Mouse (Mus musculus): Measurements from ENCODE around the gene Mcur1. TPM values are rescaled to one million over a fixed set of nuclear protein-coding genes. Genes with fewer than 3 reads are reported as not detected.

Gene Mcur1
- total RNA-seq, 2 experiments from 2014 or later = 3.0 to 3.8 TPM

DNA sequence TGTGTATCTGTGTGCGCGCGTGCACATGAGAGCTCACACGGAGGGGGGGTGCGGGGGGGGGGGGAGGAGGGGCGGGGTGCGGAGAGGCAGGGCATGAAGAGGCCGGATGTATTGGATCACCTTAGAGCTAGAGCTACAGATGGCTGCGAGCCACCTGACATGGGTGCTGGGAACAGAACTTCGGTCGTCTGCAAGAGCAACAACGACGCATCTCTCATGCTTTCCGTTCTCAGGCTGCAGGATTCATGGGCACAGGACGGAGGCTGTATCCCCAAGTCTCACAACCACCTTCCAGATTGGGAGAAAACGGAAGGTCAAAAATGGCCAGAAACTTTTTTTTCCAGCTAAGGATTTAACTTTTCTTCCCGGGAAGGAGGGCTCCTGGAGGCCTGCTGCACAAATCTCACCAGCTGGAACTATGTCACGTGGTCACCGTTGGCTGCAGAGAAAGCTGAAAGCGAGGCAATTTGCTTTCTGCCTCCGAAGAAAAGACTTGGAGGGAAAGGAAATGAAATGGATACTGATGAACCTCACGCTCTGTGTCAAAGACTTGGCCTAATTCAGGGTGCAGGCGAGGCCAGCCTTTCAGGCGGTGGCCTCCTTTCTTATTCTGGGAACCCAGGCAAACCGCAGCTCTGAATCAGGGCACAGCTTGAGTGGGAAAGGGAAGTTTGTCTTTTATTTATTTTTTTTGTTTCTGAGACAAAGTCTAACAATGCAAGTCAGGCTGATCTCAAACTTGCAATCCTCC is 7.3 kb upstream of the Mcur1 start:
- ATAC-seq (replicated peaks; ENCODE audit: low FRiP score, poor library complexity, severe bottlenecking) = no peak

DNA sequence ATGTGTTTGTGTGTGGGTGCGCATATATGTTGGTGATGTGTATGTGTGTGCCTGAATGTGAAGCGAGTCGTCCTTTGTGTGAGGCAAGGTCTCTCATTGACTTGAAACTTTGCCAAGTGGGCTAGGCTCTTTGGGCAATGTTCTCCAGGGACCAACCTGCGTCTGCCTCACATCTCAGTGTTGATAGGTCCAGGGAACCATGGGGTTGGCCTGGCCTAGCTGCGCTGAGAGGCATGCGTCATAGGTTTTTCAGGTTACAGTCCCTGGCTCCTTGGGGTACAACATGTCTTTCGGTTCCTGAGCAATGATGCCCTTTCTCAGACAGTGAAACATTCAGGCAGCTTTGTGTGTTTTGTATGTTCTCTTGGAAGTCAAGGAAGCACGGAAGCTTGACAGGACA is 6.2 kb upstream of the Mcur1 start:
- no peak for ATAC-seq (replicated peaks; ENCODE audit: low FRiP score, poor library complexity, severe bottlenecking)

DNA sequence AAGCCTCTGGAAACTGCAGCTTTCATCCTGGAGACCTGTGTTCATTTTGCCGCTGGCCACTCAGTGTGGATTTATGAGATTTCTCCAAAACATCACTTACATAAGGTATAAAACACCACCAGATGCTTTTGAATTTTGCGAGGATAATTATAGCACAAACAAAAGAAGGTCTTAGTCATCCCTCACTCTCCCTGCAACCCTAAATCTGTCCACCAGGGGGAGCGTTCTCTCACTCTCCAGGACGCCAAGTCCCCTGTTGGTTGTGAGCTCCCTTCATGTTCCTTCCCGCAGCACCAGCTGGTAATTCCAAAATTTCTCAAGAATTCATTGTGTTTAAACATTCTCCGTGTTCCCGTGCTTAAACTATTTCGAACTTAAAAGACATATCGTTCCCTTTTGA is 5.4 kb upstream of the Mcur1 start:
- peak; percentile 85 for ATAC-seq (replicated peaks; ENCODE audit: low FRiP score, poor library complexity, severe bottlenecking)

DNA sequence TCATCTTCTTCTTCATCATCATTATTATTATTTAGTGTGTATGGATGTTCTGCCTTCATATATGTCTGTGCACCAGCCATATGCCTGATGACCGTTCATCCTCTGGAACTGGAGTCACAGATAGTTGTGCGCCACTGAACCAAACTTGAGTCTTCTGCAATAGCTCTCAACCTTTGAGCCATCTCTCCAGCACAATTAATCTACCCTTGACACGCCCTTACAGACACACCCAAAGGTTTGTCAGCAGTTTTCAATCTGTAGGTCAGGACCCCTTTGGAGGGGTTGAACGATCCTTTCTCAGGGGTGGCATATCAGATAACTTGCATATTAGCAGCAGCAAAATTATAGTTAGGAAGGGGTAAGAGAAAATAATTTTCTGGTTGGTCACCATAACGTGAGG is 4.7 kb upstream of the Mcur1 start:
- no peak for ATAC-seq (replicated peaks; ENCODE audit: low FRiP score, poor library complexity, severe bottlenecking)

DNA sequence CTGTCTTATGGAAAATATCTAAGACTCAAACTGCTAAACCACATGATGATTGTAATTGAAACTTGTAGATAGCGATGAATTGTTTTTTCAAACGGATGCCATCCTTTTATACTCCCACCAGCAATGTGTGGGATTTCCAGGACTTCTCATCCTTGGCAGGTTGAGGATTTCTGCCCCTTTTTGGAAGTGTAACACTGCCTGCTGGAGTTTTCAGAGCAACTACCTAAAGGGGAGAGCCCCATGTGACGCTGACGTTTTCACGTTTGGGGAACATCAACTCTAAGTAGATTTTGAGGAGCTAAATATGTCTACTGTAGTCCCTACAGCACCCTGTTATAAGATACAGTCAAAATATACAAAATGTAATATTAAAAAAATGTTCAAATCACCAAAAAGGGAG is 2.7 kb upstream of the Mcur1 start:
- no peak for ATAC-seq (replicated peaks; ENCODE audit: low FRiP score, poor library complexity, severe bottlenecking)

DNA sequence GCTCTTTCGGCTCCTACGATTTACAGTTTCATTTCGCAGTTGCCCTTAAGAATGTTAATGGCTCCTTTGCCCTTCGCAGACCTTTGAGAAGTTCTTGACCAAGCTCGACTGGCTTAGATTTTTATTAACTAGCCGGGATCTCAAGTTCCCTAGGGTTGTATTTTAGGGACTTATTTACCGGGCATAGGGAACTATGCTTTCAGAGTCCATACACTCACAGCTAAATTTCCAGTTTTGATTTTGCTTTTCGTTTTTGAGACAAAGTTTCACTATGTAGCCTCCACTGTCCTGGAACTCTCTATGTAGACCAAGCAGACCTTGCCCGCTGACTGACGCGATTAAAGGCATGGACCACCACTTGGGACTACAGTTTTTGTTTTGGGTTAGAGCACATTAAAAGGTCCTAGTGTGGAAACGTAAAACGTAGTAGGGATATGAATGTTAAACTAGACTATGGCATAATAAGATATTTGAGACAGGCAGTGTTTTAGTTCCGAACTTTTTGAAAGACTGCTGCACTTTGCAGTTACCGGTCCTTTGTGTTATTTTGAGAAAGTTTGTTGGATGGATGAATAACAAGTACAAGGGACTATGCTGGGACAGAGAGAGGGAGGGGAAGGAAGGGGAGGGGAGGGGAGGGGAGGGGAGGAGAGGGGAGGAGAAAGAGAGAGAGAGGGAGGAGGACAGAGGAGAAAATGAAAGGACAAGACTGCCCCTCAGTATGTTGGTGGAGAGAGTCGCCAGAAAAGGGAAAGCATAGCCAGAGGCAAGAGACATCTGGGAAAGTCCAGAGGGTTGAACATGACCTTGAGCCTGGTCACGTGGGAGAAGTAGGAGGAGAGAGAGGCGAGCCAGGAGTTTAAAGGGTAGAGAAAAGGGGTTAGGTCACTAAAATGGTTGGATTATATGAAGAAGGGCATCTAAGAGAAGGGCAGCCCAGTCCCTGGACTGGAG is 744 bp upstream of the Mcur1 start:
- no peak for ATAC-seq (replicated peaks; ENCODE audit: low FRiP score, poor library complexity, severe bottlenecking)

DNA sequence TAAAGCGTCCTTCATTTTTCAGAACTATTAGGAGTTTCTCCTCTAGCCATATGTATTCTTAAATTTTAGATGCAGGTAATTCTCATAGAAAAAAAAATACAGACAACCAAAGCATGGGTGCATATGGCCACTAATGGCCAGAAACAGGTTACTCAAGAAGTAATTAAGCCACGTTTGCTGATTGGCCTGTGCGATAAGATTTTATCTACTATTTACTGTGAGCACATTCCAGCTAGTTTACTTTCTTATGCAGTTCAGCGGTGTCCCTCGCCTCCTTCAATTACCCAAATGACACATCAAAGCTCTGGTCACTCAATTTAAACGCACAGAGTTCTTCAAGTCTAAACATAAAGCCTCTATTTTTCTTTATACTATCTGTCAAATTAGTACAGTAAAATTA is 1.0 kb downstream of the Mcur1 start:
- ATAC-seq (replicated peaks; ENCODE audit: low FRiP score, poor library complexity, severe bottlenecking) = no peak

DNA sequence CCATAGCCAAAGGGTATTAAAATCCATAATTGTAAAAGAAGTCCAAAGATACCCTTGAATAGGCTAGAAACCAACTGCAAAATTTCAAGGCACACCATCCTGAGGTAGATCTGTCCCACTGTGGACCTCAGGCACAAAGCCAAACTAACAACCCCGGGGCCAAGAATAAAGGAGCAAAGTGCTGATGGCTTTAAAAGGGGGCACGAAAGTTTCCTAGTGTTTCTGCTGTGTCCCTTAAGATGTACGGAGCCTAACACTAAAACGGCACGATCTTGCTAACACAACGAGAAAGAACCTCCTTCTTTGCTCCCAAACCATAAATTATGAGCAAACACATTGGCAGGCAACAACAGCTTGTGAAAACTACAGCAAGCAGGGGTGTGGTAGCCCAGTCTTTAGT is 1.6 kb downstream of the Mcur1 start:
- no peak for ATAC-seq (replicated peaks; ENCODE audit: low FRiP score, poor library complexity, severe bottlenecking)

DNA sequence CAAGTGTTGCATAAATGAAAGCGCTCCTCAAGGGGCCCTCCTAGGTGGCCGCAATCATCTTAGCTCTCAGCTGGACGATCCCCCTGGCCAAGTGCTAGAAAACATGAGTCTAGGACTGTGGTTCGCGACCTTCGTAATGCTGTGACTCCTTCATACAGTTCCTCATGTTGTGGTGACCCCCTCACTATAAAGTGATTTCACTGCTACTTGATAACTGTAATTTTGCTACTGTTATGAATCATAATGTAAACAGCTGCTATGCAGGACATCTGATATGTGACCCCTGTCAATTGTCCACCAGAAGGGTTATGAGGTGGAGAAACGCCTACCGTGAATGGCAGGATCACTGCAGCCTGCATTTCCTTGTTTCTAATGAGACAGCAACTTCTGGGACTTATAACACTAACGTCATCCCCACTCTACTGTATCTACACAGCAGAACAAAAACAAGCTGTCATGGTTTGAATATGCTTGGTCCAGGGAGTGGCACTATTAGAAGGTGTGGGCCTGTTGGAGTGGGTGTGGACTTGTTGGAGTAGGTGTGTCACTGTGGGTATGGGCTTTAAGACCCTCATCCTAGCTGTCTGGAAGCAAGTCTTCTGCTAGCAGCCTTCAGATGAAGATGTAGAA is 3.0 kb downstream of the Mcur1 start:
- no peak for ATAC-seq (replicated peaks; ENCODE audit: low FRiP score, poor library complexity, severe bottlenecking)

DNA sequence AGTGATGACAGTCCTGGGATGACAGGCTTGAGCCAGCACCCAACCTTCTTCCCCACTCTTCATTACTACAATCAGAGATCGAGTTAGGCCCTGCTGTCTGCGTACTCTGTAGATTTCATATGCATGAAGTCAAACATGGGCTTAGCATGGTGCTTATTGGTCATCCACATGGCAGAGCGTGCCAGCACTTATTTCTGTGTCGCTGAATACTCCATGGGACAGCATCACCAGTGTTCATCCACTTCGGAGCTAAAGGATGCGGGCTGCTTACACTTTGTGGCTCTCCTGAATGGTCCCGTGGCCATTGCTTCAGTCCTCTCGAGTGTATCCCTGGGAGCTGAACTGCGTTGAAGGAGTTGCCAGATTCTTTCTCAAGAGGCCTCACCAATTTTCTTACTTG is 4.7 kb downstream of the Mcur1 start:
- no peak for ATAC-seq (replicated peaks; ENCODE audit: low FRiP score, poor library complexity, severe bottlenecking)

DNA sequence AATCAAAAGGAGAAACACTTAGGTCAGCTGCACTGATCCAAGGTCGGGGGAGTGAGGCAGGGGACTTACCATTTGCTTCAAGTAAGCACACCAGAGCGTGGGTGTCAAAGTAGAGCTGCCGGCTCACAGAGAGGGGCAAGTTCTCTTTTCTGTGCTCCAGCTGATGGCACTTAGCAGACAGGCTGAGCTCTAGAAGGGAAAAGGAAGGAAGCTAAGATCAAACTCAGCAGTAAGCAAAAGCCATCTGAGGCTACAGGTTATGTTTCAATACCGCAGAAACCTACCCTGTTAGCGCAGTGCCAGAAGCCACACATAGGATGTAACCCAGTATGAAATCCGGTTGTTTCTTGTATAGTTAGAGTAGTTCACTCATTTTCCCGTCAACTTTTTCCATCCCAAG is 5.2 kb downstream of the Mcur1 start:
- no peak for ATAC-seq (replicated peaks; ENCODE audit: low FRiP score, poor library complexity, severe bottlenecking)

DNA sequence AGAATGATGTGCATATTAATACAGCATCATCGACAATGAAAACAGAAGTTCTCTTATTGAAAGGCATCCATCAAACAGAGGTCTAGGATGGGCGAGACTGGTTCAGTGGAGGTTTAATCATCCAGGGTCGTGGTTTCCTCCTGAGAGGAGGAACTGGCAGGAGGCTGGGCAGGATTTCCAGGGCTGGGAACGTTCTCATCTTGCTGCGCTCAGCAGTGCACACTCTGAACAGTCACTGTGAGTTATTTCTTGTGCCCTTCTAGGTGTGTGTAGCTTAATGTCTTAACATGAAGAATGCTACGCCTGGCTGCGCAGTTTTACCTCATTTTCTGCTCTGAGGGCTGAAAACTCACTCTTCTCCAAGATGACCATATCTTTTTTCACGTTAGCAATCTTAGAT is 9.3 kb downstream of the Mcur1 start:
- no peak for ATAC-seq (replicated peaks; ENCODE audit: low FRiP score, poor library complexity, severe bottlenecking)

DNA sequence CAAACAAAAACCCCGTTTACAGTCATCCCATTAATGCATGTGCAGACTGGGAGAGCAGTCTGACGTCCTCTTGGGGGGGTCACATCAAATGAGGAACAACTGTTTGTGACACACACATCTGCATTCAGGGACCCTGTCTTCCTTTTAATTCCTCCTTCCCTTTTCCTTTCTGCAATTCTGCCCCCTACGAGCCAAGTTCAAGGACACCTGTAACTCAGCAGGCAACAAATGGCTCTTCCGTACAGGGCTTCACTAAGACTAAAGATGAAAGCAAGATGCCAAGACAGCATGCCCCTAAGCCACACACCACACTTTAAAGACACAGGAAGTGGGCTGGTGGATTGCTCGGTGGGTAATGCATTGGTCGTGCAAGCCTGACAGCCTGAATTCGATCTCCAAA is 10.1 kb downstream of the Mcur1 start:
- ATAC-seq (replicated peaks; ENCODE audit: low FRiP score, poor library complexity, severe bottlenecking) = no peak

DNA sequence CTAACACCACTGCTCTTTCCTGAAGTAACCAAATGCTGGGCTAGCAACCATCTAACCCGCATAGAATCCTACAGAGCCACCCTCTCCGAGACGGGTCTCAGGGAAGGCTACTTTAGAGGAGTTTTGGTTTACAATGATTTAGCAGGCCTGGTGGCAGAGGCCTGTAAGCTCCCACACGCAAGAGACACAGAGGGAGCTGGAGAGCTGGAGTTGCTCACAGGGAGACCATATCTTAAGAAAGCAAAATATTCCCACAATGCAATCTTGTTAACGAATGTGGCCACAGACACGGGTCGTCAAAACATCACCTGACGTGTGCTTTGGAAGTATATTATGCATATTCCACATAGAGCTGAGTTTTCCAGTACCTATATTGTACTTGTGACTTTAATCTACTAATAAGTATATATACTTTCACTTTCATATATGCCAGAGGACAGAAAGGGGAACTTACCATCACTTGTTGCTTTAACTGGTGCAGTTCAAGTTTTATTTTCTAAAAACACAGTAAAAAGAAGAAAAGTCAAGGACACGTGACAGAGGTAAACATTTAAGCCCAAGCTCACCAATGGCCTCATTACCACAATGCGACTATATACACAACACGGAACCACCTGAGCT is 10.8 kb downstream of the Mcur1 start:
- ATAC-seq (replicated peaks; ENCODE audit: low FRiP score, poor library complexity, severe bottlenecking) = no peak

DNA sequence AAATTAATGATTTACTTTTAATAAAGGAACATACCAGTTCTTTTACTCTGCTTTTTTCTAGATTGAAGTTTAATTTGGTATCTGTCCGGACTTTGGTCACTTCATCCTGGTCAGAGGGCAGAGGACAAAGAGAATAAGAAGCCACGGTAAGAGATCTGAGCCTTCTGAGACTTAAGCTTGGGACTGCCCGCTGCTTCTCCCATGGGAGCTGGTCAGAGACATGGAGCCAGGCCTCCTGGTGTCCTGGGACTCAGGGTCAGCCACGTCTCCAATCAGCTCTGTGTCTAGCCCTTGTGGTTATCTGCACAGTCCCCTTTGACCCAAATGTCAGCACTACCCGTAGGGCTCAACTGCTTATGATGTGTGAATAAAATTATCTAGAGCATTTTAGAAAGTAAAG is 11.4 kb downstream of the Mcur1 start:
- ATAC-seq (replicated peaks; ENCODE audit: low FRiP score, poor library complexity, severe bottlenecking) = no peak

DNA sequence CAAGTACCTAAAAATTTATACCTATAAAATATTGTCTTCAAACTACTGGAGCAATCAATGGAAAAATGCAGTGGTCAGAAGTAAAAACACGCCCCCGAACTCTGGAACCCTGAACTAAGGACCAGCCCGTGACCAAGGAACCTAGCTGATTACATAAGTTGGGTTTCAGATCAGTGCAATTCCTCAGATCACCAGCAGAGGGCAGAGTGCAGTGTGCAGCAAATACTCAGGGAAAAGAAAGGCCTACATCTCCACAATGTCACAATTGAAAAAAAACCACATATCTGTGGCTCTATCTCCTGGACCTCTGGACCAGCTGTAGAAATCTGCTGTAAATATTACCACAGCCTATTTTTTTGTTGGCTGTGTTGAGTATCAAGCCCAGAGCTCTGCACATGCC is 13.1 kb downstream of the Mcur1 start:
- ATAC-seq (replicated peaks; ENCODE audit: low FRiP score, poor library complexity, severe bottlenecking) = peak; percentile 73

DNA sequence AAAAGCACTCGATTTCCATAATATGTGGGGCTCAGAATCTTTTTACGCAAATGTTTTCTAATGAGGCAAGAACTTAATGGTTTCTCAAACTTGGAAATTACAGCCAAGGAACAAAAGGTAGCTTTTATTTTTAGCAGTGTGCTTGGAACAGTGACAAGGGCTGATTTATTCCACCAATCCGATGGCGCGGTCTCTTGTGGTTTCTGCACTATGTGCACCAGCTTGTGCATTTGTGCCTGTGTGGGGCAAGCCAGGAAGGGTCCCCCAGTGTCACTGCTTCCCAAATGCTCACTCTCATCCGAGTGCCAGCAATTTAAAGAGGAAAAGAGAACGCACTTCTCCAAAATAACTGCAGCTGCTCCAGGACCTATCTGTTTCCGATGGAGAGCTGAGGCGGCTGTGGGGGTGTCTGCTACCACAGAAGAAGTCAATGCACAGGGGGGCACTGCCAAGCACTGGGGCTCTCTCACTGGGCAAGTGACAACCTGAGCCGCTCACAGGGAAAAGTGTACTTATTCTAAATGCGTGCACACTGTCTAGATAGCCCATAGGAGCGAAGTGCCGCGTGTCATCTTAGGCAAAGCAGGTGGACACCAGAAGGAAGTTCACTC is 19.7 kb downstream of the Mcur1 start:
- no peak for ATAC-seq (replicated peaks; ENCODE audit: low FRiP score, poor library complexity, severe bottlenecking)

DNA sequence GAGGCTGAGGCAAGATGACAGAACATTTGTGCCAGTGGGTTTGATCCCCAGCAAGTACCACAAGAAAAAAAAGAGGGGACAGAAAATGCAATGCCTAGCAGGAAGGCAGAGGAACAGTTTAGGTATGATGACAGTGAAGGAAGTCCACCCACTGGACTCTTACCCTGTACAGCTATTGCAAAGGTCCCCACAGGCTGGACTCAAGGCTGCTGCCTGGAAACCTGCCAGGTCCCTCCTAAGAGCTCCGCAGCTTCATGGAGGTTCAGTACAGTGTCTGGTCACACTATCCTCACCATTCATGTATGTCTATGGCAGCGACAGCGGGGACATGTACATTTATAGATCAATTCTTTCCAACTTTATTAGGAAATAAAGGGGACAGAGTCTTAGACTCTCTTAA is 20.6 kb downstream of the Mcur1 start:
- no peak for ATAC-seq (replicated peaks; ENCODE audit: low FRiP score, poor library complexity, severe bottlenecking)

DNA sequence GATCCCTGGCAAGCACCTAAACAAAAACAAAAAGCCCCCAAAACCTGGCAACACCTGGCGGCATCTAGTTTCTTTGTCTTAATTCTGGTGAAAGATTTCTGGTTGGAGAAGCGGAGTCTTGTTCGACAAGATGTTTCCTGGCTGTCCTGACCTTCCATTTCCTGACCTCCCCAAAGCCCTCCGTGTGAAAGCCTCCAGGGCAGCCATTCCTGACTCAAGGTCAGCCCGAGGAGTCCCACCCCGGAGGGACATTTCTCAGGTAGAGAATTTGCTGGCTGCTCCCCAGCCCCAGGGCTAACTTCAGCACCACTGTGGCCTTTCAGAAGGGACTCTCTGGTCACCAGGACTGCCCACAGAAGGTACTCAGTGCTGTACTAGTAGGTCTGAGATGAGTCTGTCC is 22.1 kb downstream of the Mcur1 start:
- ATAC-seq (replicated peaks; ENCODE audit: low FRiP score, poor library complexity, severe bottlenecking) = no peak

DNA sequence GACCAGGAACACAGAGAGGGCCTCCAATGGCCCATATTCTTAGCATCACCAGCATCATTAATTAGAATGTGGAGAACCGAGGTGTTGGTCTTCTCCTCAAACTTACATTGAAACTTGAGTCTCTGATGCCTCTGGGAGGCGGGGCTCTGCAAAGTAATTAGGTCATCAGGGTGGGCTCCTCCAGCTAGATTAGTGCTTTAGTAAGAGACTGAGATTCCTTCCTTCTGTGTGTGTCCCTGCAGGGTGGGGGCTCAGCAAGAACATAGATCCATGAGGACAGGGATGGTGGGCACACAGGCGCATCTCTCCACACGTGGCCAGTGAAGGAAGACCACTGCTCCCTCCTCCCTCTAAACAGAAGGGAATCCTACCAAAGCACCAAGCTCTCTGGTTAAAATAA is 26.0 kb downstream of the Mcur1 start:
- no peak for ATAC-seq (replicated peaks; ENCODE audit: low FRiP score, poor library complexity, severe bottlenecking)
